Comparison of ENCODE assay signal across 8 mouse cellular contexts in genomic region chr9:116375658-116376357, GRCm38 (mm10).
DNase-seq lines count a peak whose midpoint lies in the region; ATAC-seq and TF ChIP-seq lines count a peak whose summit lies in the region.

No protein-coding gene starts in this region.

- no peak overlapping the region for H3K27ac ChIP-seq in liver, embryonic 12.5 days
- no peak overlapping the region for H3K27ac ChIP-seq in cerebellum, adult 2 months (ENCODE audit: insufficient read depth, low read length)

- no peak overlapping the region for H3K4me2 ChIP-seq in liver, embryonic 12.5 days

- no peak for TF ChIP-seq POLR2A in cerebellum, adult 2 months (IDR thresholded peaks at IDR 0.05; ENCODE audit: borderline replicate concordance, insufficient read depth, low read length)

- H3K27me3 ChIP-seq in liver, embryonic 12.5 days (replicated peaks), result no peaks in the 10 kb centered on the region
- no peaks in the 10 kb centered on the region for H3K27me3 ChIP-seq in cerebellum, adult 2 months (ENCODE audit: control insufficient read depth, insufficient read depth, low read length)

- H3K36me3 ChIP-seq in liver, embryonic 12.5 days, result no peaks in the 10 kb centered on the region

- no peak for ATAC-seq in liver, embryonic 12.5 days

- DNase-seq in liver, result peak; percentile 43
- peak; percentile 16 to 18 for DNase-seq in cerebellum, adult 2 months
- DNase-seq in gastrocnemius, postnatal 25 days, result peak; percentile 81
- DNase-seq in kidney, postnatal 36 days, result peak; percentile 66 to 81
- peak; percentile 82 to 84 for DNase-seq in lung, adult 18-20 months
- DNase-seq in right cerebral cortex, adult 18-20 months, result peak; percentile 73
- DNase-seq in thymus, postnatal 0 days (ENCODE audit: low spot score), result no peak

- H3K4me1 ChIP-seq in liver, embryonic 12.5 days, result no peaks in the 10 kb centered on the region
- no peaks in the 10 kb centered on the region for H3K4me1 ChIP-seq in cerebellum, adult 2 months (ENCODE audit: control insufficient read depth, insufficient read depth, low read length)

- H3K9ac ChIP-seq in liver, embryonic 12.5 days, result no peak overlapping the region

- H3K9me3 ChIP-seq in liver, embryonic 12.5 days (replicated peaks), result no peaks in the 10 kb centered on the region

- no peak for TF ChIP-seq CTCF in cerebellum, adult 2 months (IDR thresholded peaks at IDR 0.05; ENCODE audit: borderline replicate concordance, insufficient read depth, low read depth, low read length)

- WGBS in liver, embryonic 12.5 days (ENCODE audit: insufficient replicate concordance), result 57% methylated on average over 12 of the region's 12 CpGs
- WGBS in cerebellum, adult 2 months, result 47% methylated on average over 12 of the region's 12 CpGs

- H3K4me3 ChIP-seq in liver, embryonic 12.5 days, result no peak overlapping the region
- no peak overlapping the region for H3K4me3 ChIP-seq in cerebellum, adult 2 months (replicated peaks; ENCODE audit: insufficient read depth, low read depth, low read length)
